Mouse (Mus musculus) gonadal fat pad, adult 2 months (tissue): ENCODE results near the gene Tanc1. TPM values are rescaled to one million over a fixed set of nuclear protein-coding genes. Genes with fewer than 3 reads are reported as not detected.

ENCODE experiments used
- DNase-seq: peaks from one replicate; pipeline ENCODE4 v3.0.0-alpha.2; 2012; ENCODE audit warnings: low read depth
- polyA plus RNA-seq: library from polyadenylated mRNA; depleted of rRNA; stranded (reverse); fragments of >200 nt; gene quantifications from 2 replicates; pipeline ENCODE4 v1.2.3, GENCODE M21; 2012

Gene Tanc1
- polyA plus RNA-seq, 1 experiment = 21.7 TPM

- DNase-seq = no peak
Observed at GRCm38 (mm10) chr2:59793337-59793736, 181.5 kb downstream of the Tanc1 start.

GRCm38 (mm10) chr2:59794838-59795237, 183.0 kb downstream of the Tanc1 start:
- no peak for DNase-seq

GRCm38 (mm10) chr2:59798934-59799532, 187.2 kb downstream of the Tanc1 start:
- no peak for DNase-seq

GRCm38 (mm10) chr2:59799572-59799971, 187.7 kb downstream of the Tanc1 start:
- no peak for DNase-seq

GRCm38 (mm10) chr2:59800481-59801266, 188.8 kb downstream of the Tanc1 start:
- no peak for DNase-seq

GRCm38 (mm10) chr2:59802722-59803387, 191.0 kb downstream of the Tanc1 start:
- DNase-seq = no peak

GRCm38 (mm10) chr2:59805595-59805994, 193.8 kb downstream of the Tanc1 start:
- DNase-seq = no peak

GRCm38 (mm10) chr2:59806038-59806437, 194.2 kb downstream of the Tanc1 start:
- no peak for DNase-seq

GRCm38 (mm10) chr2:59808608-59809007, 196.8 kb downstream of the Tanc1 start:
- no peak for DNase-seq

GRCm38 (mm10) chr2:59810039-59810438, 198.2 kb downstream of the Tanc1 start:
- no peak for DNase-seq

GRCm38 (mm10) chr2:59811247-59811646, 199.4 kb downstream of the Tanc1 start:
- no peak for DNase-seq

- DNase-seq = no peak
Observed at GRCm38 (mm10) chr2:59812641-59813040, 200.8 kb downstream of the Tanc1 start.

GRCm38 (mm10) chr2:59813457-59813856, 201.6 kb downstream of the Tanc1 start:
- DNase-seq = no peak

- DNase-seq = no peak
Observed at GRCm38 (mm10) chr2:59814997-59815396, 203.2 kb downstream of the Tanc1 start.

GRCm38 (mm10) chr2:59818663-59819062, 206.8 kb downstream of the Tanc1 start:
- DNase-seq = no peak

- no peak for DNase-seq
Observed at GRCm38 (mm10) chr2:59819415-59819814, 207.6 kb downstream of the Tanc1 start.

GRCm38 (mm10) chr2:59820088-59820487, 208.2 kb downstream of the Tanc1 start:
- DNase-seq = no peak

- no peak for DNase-seq
Observed at GRCm38 (mm10) chr2:59821044-59821443, 209.2 kb downstream of the Tanc1 start.

GRCm38 (mm10) chr2:59824289-59824688, 212.4 kb downstream of the Tanc1 start:
- no peak for DNase-seq

- no peak for DNase-seq
Observed at GRCm38 (mm10) chr2:59825380-59825779, 213.5 kb downstream of the Tanc1 start.

GRCm38 (mm10) chr2:59828103-59828655, 216.3 kb downstream of the Tanc1 start:
- DNase-seq = no peak

GRCm38 (mm10) chr2:59828777-59829508, 217.1 kb downstream of the Tanc1 start:
- DNase-seq = no peak
